Mouse (Mus musculus) heart, embryonic 12.5 days (tissue): Measurements from ENCODE around the gene Wars2. TPM values are rescaled to one million over a fixed set of nuclear protein-coding genes. Genes with fewer than 3 reads are reported as not detected.
A peak's percentile ranks its signal among the peaks of the same experiment; 100 is the strongest.

Experiments used
- ATAC-seq: fragments of 200-750 bp; cut with Nextera tagmentation; 2 replicates; pipeline ENCODE4 v1.8.0; 2017; ENCODE audit warnings: moderate TSS enrichment, moderate library complexity; ENCODE audit not compliant: insufficient number of reproducible peaks, low FRiP score
- H3K27ac ChIP-seq: fragments of 300-500 bp; sonication (generic); 2 replicates; pipeline ENCODE4 v1.5.1; 2016; ENCODE audit warnings: mild to moderate bottlenecking, moderate library complexity; ENCODE audit not compliant: poor library complexity, severe bottlenecking
- H3K27me3 ChIP-seq: fragments of 300-500 bp; sonication (generic); replicated peaks from 2 replicates; pipeline ENCODE4 v1.6.1; 2016; ENCODE audit warnings: mild to moderate bottlenecking, moderate library complexity
- H3K36me3 ChIP-seq: fragments of 300-500 bp; sonication (generic); 2 replicates; pipeline ENCODE4 v1.6.1; 2016; ENCODE audit warnings: mild to moderate bottlenecking, moderate library complexity
- H3K4me1 ChIP-seq: fragments of 300-500 bp; sonication (generic); replicated peaks from 2 replicates; pipeline ENCODE4 v1.6.1; 2016; ENCODE audit warnings: mild to moderate bottlenecking
- H3K4me2 ChIP-seq: fragments of 300-500 bp; sonication (generic); 2 replicates; pipeline ENCODE4 v1.6.1; 2016; ENCODE audit warnings: mild to moderate bottlenecking, moderate library complexity
- H3K4me3 ChIP-seq: fragments of 300-500 bp; sonication (generic); 2 replicates; pipeline ENCODE4 v1.5.1; 2016; ENCODE audit warnings: mild to moderate bottlenecking
- H3K9ac ChIP-seq: fragments of 300-500 bp; sonication (generic); 2 replicates; pipeline ENCODE4 v1.6.1; 2016; ENCODE audit warnings: mild to moderate bottlenecking, moderate library complexity
- H3K9me3 ChIP-seq: fragments of 300-500 bp; sonication (generic); replicated peaks from 2 replicates; pipeline ENCODE4 v1.6.1; 2016; ENCODE audit warnings: mild to moderate bottlenecking, moderate library complexity
- WGBS: fragments of 180-500 bp; shearing (Covaris S2); methylation state at CpG from one replicate; pipeline ENCODE4 v1.1.7; 2016; 5-methylcytosine and 5-hydroxymethylcytosine counted together
- polyA plus RNA-seq: library from polyadenylated mRNA; unstranded; fragments of >200 nt; fragmentation: Nextera tagmentation; extraction: Ambion mirVana; gene quantifications from 2 replicates; pipeline ENCODE4 v1.2.1, GENCODE M21; 2016

Gene Wars2
- polyA plus RNA-seq, 1 experiment from 2014 or later: 9.1 TPM

DNA sequence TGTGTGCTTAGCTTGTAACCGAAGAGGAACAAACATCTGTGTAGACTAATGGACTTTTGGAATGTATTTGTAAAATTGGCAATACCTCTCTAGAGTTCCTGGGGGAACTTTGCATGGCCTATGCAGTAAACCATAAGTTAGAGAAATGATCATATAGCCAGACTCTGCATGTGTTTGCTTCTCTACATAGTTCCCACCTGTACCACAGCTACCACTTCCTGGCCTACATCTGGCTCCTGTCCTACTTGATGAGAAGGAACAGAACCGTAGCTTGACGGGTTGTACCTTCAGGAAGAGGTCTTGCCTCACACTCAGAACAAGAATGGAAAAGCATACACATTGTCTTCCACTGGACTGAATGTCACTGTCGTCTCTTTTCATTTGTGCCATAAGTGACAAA lies 52.7 kb downstream of the Wars2 start:
- Histone ChIP-seq H3K27me3 (no peaks in the 10 kb centered on the region), H3K4me1 (0 out of 2 replicates have a peak, but pooled peaks cover 17% of the 10 kb centered on the region), H3K27ac (no peak overlapping the region), H3K4me2 (no peak overlapping the region), H3K9me3 (no peaks in the 10 kb centered on the region), H3K9ac (no peak overlapping the region), H3K36me3 (peaks cover 5% of the 10 kb centered on the region; the same call in 1 of the 2 replicates), H3K4me3 (no peak overlapping the region)
- no peak for ATAC-seq
- WGBS: 71% methylated on average over 4 of the region's 4 CpGs

DNA sequence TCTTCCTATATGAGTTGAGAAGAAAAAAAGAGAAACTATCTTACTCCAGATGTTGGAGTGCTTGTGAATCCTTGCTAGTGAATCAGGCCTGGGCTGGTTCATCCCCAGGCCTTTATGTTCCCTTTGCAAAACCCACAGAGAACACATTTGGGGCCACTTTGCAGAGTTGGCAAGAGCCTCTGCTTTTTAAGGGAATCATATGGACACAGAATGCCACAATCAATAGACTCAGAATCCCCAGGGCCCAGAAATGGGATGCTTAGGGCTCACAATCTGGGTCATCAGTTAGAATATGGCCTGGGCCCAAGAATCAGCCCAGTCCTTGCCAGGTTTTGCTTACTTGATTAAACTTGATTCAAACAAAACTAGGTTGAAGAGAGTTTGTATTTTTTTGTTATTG lies 62.5 kb downstream of the Wars2 start:
- ATAC-seq: no peak
- H3K4me2 ChIP-seq: no peak overlapping the region
- H3K27me3 ChIP-seq: no peaks in the 10 kb centered on the region
- peaks cover 26% of the 10 kb centered on the region for H3K4me1 ChIP-seq
- no peak overlapping the region for H3K27ac ChIP-seq
- no peak overlapping the region for H3K9ac ChIP-seq
- H3K36me3 ChIP-seq: peaks cover 6% of the 10 kb centered on the region
- no peaks in the 10 kb centered on the region for H3K9me3 ChIP-seq
- H3K4me3 ChIP-seq: no peak overlapping the region

DNA sequence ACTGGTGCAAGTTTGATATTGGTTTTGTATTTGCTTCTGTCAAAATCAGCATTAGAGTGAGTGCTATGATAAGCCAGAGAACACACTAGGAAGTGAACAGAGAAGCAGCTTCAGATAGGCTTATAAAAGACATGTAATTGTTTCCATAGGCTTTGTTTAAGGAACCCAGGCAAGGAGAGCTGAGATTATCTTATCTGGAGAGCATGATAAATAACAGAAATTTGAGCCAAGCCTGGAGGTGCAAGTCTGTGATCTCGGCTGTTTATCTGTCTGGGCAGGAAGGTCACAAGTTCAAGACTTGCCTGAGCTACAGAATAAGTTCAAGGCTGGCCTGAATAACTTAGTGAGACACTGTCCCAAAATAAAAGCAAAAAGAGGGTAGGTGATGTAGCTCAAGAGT lies 67.5 kb downstream of the Wars2 start:
- H3K9me3 ChIP-seq: no peaks in the 10 kb centered on the region
- WGBS: 4% methylated on average over 1 of the region's 1 CpGs
- H3K4me2 ChIP-seq: no peak overlapping the region

DNA sequence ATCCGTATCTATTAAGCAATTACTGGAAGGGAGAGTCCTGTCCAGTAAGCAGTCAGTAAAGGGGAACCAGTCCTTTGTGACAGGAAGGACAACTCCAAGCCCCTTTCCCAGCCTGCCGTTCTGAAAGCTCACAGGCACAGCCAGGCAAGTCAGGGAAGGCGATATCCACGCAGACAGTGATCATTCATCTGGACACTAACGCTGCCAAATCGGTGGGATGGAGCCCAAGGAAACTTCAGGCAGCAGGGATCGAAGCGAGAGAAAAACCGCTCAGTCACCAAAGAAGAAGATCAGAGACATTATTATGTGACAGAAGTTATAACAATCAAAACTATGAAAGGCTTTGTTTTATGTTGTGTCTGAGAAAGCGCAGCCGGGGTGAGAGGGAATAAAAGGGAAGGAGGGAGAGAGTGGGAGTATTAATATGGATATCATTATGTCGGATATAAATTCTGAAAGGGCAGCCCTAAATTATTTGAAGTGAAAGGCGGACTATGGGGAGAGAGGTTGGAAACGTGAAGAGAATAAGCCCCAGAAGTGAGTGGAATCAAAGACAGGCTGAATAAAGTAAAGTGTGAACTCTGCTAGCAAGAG lies 70.3 kb downstream of the Wars2 start:
- no peak overlapping the region for H3K4me2 ChIP-seq
- peaks cover 7% of the 10 kb centered on the region; the same call in 1 of the 2 replicates for H3K36me3 ChIP-seq
- H3K9ac ChIP-seq: no peak overlapping the region
- no peak overlapping the region for H3K27ac ChIP-seq
- peaks cover 25% of the 10 kb centered on the region for H3K4me1 ChIP-seq
- no peak for ATAC-seq
- no peak overlapping the region for H3K4me3 ChIP-seq
- no peaks in the 10 kb centered on the region for H3K27me3 ChIP-seq
- WGBS: 65% methylated on average over 14 of the region's 14 CpGs
- H3K9me3 ChIP-seq: no peaks in the 10 kb centered on the region

More for the DNA sequence above, 67.5 kb downstream of the Wars2 start:
- peaks cover 36% of the 10 kb centered on the region for H3K4me1 ChIP-seq
- no peaks in the 10 kb centered on the region for H3K27me3 ChIP-seq
- no peak overlapping the region for H3K27ac ChIP-seq
- no peak overlapping the region for H3K9ac ChIP-seq
- ATAC-seq: no peak; the same call in 1 of the 2 replicates
- no peak overlapping the region for H3K4me3 ChIP-seq
- no peaks in the 10 kb centered on the region for H3K36me3 ChIP-seq

DNA sequence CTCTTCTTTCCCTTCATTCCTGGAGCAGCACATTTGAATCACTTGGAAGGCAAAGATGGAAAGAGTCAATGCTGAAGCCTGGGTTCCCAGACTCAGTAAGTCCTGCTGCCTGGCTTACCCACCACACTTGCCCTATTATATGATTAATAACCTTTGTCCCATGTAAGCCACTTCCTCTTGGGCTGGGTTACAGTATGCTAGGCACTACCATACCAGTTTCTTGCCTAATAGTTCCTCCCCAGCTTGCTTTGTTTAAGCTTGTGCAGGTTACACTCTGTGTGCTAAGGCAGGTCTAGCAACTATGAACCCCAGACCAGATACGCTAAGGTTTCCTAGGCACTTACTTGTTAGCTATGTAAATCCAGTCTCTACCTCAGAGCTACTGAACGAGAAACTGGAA lies 86.9 kb downstream of the Wars2 start:
- H3K9me3 ChIP-seq: no peaks in the 10 kb centered on the region
- WGBS: 75% methylated on average over 2 of the region's 2 CpGs
- H3K27ac ChIP-seq: no peak overlapping the region
- no peak for ATAC-seq
- no peak overlapping the region for H3K4me2 ChIP-seq
- no peaks in the 10 kb centered on the region for H3K36me3 ChIP-seq
- H3K9ac ChIP-seq: no peak overlapping the region
- no peaks in the 10 kb centered on the region for H3K4me1 ChIP-seq
- H3K4me3 ChIP-seq: no peak overlapping the region
- H3K27me3 ChIP-seq: peaks cover 6% of the 10 kb centered on the region; the same call in 1 of the 2 replicates

DNA sequence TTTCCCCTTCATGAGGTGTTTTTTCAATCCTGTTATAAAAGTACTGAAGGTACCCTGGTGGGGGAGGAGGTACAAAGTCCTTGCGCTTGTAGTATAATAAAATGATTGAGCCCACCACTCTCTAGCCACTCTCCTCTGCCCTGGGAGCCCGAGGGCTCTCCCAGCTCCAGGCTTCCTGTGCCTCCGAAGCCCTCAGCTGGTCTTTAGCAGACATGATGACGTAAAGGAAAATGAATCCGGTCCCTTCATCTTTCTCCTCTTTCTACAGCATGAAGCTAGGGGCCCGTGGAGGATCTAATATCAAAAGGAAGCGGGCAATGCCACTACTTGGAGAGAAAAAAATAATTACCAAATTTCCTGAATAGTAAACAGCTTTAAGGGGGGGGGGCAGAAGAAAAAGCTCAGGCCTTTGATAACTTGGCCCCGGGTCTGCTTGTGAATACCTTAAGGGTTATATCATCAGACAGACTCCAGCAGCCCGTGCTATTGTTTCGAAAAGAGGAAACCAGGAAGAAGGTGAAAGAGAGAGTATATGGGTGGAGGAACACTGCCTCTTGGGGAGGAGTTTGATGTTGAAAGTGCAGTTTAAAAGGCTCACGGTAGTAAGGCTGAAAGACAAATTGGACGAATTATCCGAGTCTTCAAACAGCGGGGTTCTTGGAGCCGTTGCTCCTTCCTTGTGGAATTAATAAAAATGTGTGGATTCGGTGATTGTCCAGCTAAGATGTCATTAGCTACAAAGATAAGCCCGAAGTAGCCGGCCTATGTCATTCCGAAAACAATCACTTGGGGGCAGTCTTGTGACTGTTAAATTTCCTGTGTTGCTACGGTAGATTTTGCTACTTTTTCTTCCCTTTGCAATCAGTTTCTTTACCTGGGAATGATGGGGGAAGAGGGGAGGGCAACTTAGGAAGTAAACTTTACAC lies 92.8 kb downstream of the Wars2 start:
- H3K27me3 ChIP-seq: peaks cover 50% of the 10 kb centered on the region
- peaks cover 17% of the 10 kb centered on the region for H3K4me1 ChIP-seq
- peak; percentile 72 for ATAC-seq
- H3K9ac ChIP-seq: peak overlapping the region; percentile 19; the same call in 1 of the 2 replicates
- H3K4me3 ChIP-seq: peak overlapping the region; percentile 39
- H3K4me2 ChIP-seq: peak overlapping the region; percentile 72
- no peaks in the 10 kb centered on the region for H3K9me3 ChIP-seq
- no peaks in the 10 kb centered on the region for H3K36me3 ChIP-seq
- 7% methylated on average over 20 of the region's 20 CpGs for WGBS
- H3K27ac ChIP-seq: no peak overlapping the region

DNA sequence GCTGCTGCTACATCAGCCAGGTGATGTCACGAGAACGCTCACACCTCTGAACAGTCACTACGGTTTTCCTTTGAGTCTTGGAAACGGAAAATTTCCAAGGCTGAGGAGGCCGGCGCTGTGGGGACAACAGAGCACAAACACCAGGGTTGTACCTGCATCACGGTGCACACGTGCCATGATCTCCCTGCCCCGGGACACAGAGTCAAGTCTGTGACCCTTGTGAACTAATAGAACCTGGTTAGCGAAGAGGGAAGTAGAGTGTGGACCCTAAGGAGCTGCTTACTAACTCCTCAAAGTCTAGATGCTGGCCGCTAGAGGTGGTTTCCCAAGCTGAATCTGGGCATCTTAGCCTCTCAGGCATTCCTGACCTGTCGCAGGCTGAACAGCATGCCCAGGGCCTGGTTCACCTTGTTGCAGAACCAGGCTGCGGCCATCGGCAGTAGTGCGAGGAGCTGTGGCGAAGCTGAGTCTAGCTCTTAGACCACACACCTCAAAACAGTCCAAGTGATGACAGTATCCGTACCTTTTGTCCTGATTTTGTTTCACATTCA lies 93.5 kb downstream of the Wars2 start:
- peak overlapping the region; percentile 39 for H3K4me3 ChIP-seq
- 0 out of 2 replicates have a peak overlapping the region, but pooled peaks have one; percentile 20 for H3K9ac ChIP-seq
- H3K27me3 ChIP-seq: peaks cover 56% of the 10 kb centered on the region
- peaks cover 17% of the 10 kb centered on the region for H3K4me1 ChIP-seq
- peak overlapping the region; percentile 72 for H3K4me2 ChIP-seq
- 5% methylated on average over 17 of the region's 17 CpGs for WGBS
- H3K36me3 ChIP-seq: no peaks in the 10 kb centered on the region
- ATAC-seq: no peak
- H3K27ac ChIP-seq: no peak overlapping the region
- H3K9me3 ChIP-seq: no peaks in the 10 kb centered on the region

DNA sequence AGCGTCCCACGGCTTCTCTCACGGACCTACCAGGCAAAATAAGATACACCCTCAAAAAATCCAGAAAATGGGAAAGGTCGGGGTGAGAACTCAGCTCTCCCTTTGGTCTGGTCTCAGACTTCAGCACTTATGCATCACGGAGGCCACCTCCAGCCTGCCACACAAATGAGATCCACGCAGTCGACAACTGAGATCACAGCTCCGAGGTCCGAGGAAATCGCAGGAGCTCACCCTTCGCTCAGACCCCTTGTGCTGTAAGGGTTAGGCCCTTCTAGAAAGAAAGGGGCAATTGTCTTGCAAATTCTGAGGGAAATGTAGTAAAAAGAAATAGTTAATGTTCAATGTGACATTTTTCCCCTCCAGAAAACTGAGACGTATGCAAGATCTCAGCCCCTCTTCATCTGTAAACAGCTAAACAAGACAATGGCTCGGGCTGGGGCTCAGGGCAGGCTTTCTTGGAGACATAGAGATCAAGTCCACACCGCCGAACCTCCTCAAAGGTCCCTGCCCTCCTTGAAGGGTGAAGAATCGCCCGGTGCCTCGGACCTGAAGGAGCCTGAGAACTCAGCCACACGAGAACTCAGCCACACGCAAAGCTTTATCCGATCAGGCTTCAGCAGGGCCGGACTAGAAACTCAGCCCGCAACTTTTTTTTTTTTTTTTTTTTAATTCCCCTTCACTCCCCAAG lies 94.4 kb downstream of the Wars2 start:
- Histone ChIP-seq H3K4me3 (0 out of 2 replicates have a peak overlapping the region, but pooled peaks have one; percentile 9), H3K36me3 (no peaks in the 10 kb centered on the region), H3K9me3 (no peaks in the 10 kb centered on the region), H3K4me1 (peaks cover 17% of the 10 kb centered on the region), H3K27ac (no peak overlapping the region), H3K9ac (no peak overlapping the region), H3K4me2 (0 out of 2 replicates have a peak overlapping the region, but pooled peaks have one; percentile 72), H3K27me3 (peaks cover 65% of the 10 kb centered on the region)
- 4% methylated on average over 23 of the region's 23 CpGs for WGBS
- ATAC-seq: no peak

DNA sequence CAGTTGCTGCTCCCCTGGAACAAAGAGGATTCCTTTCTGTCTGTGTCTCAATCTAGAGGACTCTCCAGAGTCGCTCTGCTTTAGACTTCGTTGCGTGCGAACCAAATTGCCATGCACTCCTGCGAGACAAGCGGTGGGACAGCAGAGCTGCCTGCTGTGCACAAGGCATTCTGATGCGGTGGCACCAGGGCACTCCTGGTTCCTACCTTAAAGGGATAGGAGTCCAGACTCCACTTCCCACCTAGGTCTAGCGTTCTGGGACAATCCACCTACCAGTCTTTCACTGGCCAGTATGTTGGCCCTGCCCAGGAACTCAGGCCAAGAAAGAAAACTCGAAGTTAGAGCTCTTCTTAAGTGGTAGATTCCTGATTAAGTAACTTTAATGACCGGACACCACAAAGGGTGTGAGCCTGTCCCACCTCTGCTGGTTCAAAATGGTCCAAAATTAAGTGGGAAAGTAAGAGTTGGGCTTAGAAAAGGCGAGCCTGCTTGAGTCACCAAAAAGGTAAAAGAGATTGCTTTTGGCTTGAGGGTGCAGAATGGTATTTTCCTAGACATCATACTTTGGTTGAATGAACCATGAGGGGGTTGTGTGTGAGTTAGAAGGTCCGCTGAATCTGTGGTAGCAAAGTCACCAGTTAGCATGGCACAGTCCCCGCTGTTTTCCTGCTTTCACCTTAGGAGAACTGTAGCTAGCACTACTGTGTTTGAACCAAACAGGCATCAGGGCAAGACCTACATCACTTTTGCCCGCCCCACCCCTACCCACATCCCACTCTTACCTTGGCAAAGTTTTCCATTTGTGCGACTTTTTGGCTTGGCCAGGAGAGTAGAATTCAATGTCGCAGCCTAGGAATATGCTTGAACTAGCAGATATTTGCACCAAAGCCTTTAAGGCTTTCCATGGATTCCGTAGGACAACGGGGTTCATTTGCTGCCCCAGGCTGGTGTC lies 95.2 kb downstream of the Wars2 start:
- H3K27ac ChIP-seq: no peak overlapping the region
- H3K9me3 ChIP-seq: no peaks in the 10 kb centered on the region
- H3K36me3 ChIP-seq: no peaks in the 10 kb centered on the region
- H3K27me3 ChIP-seq: peaks cover 71% of the 10 kb centered on the region
- ATAC-seq: no peak
- H3K9ac ChIP-seq: no peak overlapping the region
- peaks cover 22% of the 10 kb centered on the region for H3K4me1 ChIP-seq
- no peak overlapping the region for H3K4me2 ChIP-seq
- no peak overlapping the region for H3K4me3 ChIP-seq
- WGBS: 4% methylated on average over 18 of the region's 18 CpGs

DNA sequence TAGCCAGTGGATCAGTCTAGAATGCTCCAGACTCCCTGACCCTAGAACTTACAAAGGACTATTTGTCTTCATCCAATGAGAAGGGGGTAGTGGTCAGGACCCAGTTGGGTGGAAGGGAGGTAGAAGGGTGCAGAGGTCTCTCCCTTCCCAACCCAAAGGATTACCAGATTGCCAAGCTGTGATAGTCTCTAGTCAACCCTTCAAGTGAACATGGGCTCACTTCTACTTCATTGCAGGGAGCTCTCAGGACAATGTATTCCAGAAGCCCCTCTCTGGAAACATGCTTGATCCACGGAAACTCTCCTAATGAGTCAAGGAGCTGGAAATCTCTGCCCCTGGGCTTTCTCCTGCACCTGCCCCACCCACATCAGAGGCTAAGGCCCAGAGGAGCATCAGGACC lies 97.8 kb downstream of the Wars2 start:
- Histone ChIP-seq H3K9ac (no peak overlapping the region), H3K4me3 (no peak overlapping the region), H3K27me3 (peaks cover 84% of the 10 kb centered on the region), H3K4me2 (no peak overlapping the region), H3K9me3 (no peaks in the 10 kb centered on the region), H3K4me1 (peaks cover 24% of the 10 kb centered on the region), H3K36me3 (no peaks in the 10 kb centered on the region), H3K27ac (no peak overlapping the region)
- 9% methylated on average over 1 of the region's 1 CpGs for WGBS
- ATAC-seq: no peak
